Mouse (Mus musculus): Measurements from ENCODE around the gene Arhgap25.

- TF ChIP-seq CTCF (IDR thresholded peaks at IDR 0.05; ENCODE audit: borderline replicate concordance, extremely low read depth, insufficient read depth, insufficient read length) (no peak), POLR2A (IDR thresholded peaks at IDR 0.05; ENCODE audit: borderline replicate concordance, extremely low read depth, insufficient read depth, insufficient read length, poor library complexity, severe bottlenecking) (no peak)
Measured at GRCm38 (mm10) chr6:87567686-87568593, 34.9 kb upstream of the Arhgap25 start.

Data from brain, embryonic 14.5 days (tissue).